Mouse (Mus musculus) kidney, embryonic 15.5 days (tissue): ENCODE results near the gene Olfr870. TPM values are rescaled to one million over a fixed set of nuclear protein-coding genes. Genes with fewer than 3 reads are reported as not detected.
"Not testable (repeated sequence)": the region's sequence is repeated elsewhere in the genome, so short reads cannot be mapped to it uniquely, and the experiment has no call there.

ENCODE experiments used
- ATAC-seq: fragments of 200-750 bp; cut with Nextera tagmentation; replicated peaks from 2 replicates; pipeline ENCODE4 v1.8.0; 2017; ENCODE audit warnings: moderate TSS enrichment; ENCODE audit not compliant: low FRiP score
- H3K27ac ChIP-seq: fragments of 300-500 bp; sonication (generic); 2 replicates; pipeline ENCODE4 v1.5.1; 2015; ENCODE audit warnings: mild to moderate bottlenecking, inconsistent platforms
- H3K27me3 ChIP-seq: fragments of 300-500 bp; sonication (generic); 2 replicates; pipeline ENCODE4 v1.6.1; 2015; ENCODE audit warnings: inconsistent platforms
- H3K36me3 ChIP-seq: fragments of 300-500 bp; sonication (generic); 2 replicates; pipeline ENCODE4 v1.6.1; 2015; ENCODE audit warnings: inconsistent platforms
- H3K4me1 ChIP-seq: fragments of 300-500 bp; sonication (generic); 2 replicates; pipeline ENCODE4 v1.6.1; 2015; ENCODE audit warnings: inconsistent platforms
- H3K4me2 ChIP-seq: fragments of 300-500 bp; sonication (generic); 2 replicates; pipeline ENCODE4 v1.6.1; 2015; ENCODE audit warnings: moderate library complexity, mild to moderate bottlenecking, inconsistent platforms
- H3K4me3 ChIP-seq: fragments of 300-500 bp; sonication (generic); replicated peaks from 2 replicates; pipeline ENCODE4 v1.5.1; 2015; ENCODE audit warnings: mild to moderate bottlenecking, inconsistent platforms
- H3K9ac ChIP-seq: fragments of 300-500 bp; sonication (generic); 2 replicates; pipeline ENCODE4 v1.6.1; 2015; ENCODE audit warnings: mild to moderate bottlenecking, inconsistent platforms
- H3K9me3 ChIP-seq: fragments of 300-500 bp; sonication (generic); replicated peaks from 2 replicates; pipeline ENCODE4 v1.6.1; 2016; ENCODE audit warnings: inconsistent platforms
- WGBS: fragments of 180-500 bp; shearing (Covaris S2); methylation state at CpG from one replicate; pipeline ENCODE4 v1.1.7; 2015; ENCODE audit warnings: mixed read lengths; 5-methylcytosine and 5-hydroxymethylcytosine counted together
- polyA plus RNA-seq: library from polyadenylated mRNA; unstranded; fragments of >200 nt; fragmentation: Nextera tagmentation; extraction: Ambion mirVana; gene quantifications from 2 replicates; pipeline ENCODE4 v1.2.1, GENCODE M21; 2015

Olfr870 gene
- polyA plus RNA-seq = not detected in 2 replicates

DNA sequence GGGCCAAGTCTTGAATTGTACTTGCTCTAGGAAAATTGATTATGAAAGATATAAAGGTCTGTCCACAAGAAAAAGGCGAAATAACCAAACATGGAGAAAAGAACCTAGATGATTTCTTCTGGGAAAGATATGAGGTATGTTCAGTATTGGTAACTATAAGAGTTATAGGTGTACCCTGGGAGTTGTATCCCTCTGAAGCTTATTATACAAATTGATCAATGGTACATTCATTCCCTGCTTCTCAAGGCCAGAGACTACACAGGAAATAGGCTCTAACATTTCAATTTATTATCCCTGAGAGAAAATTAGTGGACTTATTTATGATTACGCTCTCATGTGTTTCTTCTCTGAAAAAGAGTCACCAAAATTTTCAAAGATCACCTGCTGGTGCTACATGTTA, at the start of gene Olfr870:
TSS of gene Olfr870 (minus strand) at position 101 of the 400 bp plus-strand sequence.
- H3K27ac ChIP-seq = no peak within 1 kb of the TSS
- no peaks in the 10 kb centered on the region for H3K4me1 ChIP-seq
- no peak within 1 kb of the TSS for H3K9ac ChIP-seq
- WGBS = 76% methylated on average over 2 of the region's 2 CpGs
- no peak for ATAC-seq
- no peaks in the 10 kb centered on the region for H3K27me3 ChIP-seq
- H3K36me3 ChIP-seq = no peaks in the 10 kb centered on the region
- H3K4me2 ChIP-seq = no peak within 1 kb of the TSS
- H3K9me3 ChIP-seq = 0 out of 2 replicates have a peak, but pooled peaks cover 4% of the 10 kb centered on the region
- H3K4me3 ChIP-seq = no peak within 1 kb of the TSS

DNA sequence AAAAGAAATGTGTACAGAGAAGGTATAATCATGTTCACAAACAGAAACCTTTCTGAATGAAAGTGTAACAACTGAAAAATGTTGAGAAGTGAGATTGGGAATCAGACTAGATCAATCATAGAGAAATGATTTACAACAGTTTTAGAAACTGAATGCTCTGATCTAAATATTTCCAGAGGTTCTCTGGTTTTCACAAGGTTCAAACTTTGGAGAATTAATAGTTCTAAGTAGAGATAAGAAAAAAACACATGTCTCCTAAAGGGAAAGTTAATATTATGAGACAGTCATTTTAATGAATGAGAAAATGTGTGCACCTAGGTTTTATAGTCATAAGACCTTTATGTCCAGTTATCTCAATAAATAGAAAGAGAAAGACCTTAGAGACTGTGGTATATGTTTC, 38.0 kb upstream of the Olfr870 start, which contains the start of gene Olfr871:
TSS of gene Olfr871 (plus strand) at position 301 of the 400 bp plus-strand sequence.
- H3K4me1 ChIP-seq = no peaks in the 10 kb centered on the region
- no peak within 1 kb of the TSS for H3K4me3 ChIP-seq
- no peak within 1 kb of the TSS for H3K9ac ChIP-seq
- no peaks in the 10 kb centered on the region; the same call in 1 of the 2 replicates for H3K9me3 ChIP-seq
- H3K36me3 ChIP-seq = no peaks in the 10 kb centered on the region
- ATAC-seq = no peak
- H3K27ac ChIP-seq = no peak within 1 kb of the TSS
- H3K27me3 ChIP-seq = no peaks in the 10 kb centered on the region
- no peak within 1 kb of the TSS for H3K4me2 ChIP-seq

DNA sequence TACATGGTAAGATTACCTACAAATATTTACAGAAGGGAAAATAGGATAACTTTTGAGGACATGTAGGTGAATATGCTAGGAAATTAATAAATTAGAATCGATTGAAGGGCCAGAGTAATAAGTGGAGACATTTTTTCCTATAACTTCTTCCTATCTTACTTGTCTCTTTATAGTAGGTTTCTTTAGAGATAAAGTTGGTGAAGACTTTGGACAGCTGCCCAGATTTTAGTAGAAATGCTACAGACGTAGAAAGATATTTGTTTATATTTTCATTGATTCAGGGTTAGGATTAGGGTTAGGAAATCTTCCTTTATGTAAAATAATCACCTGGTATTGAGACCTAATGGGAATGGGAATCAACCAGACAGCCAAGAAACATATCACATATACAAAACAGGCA, 37.6 kb upstream of the Olfr870 start:
- ATAC-seq = no peak
- H3K4me2 ChIP-seq = no peak overlapping the region
- no peaks in the 10 kb centered on the region for H3K36me3 ChIP-seq
- no peak overlapping the region for H3K9ac ChIP-seq
- H3K27ac ChIP-seq = no peak overlapping the region
- no peak overlapping the region for H3K4me3 ChIP-seq
- H3K4me1 ChIP-seq = no peaks in the 10 kb centered on the region
- 69% methylated on average over 2 of the region's 2 CpGs for WGBS
- no peaks in the 10 kb centered on the region for H3K27me3 ChIP-seq
- no peaks in the 10 kb centered on the region; the same call in 1 of the 2 replicates for H3K9me3 ChIP-seq

DNA sequence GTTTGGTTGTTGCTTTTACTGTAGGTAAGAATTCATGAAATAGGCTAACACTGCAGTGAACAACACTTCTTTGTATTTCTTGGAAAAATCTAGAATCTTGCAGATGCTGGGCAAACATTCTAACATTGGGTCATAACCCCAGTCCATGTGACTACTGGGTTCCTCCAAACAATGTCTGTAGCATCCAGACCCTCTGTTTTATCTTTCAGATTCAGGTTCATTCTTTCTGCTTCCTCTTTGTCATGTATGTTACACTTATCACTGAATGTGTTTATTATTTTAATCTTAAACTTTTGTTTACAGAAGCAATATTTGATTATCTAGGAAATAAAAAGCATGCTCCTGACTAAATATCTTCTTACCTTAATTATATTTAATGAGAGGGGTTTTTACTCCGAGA, 37.0 kb upstream of the Olfr870 start:
- Histone ChIP-seq H3K27me3 (no peaks in the 10 kb centered on the region), H3K36me3 (no peaks in the 10 kb centered on the region), H3K9me3 (no peaks in the 10 kb centered on the region; the same call in 1 of the 2 replicates), H3K4me3 (no peak overlapping the region), H3K4me1 (no peaks in the 10 kb centered on the region), H3K4me2 (no peak overlapping the region), H3K9ac (no peak overlapping the region), H3K27ac (no peak overlapping the region)
- WGBS = 44% methylated on average over 1 of the region's 1 CpGs
- no peak for ATAC-seq

DNA sequence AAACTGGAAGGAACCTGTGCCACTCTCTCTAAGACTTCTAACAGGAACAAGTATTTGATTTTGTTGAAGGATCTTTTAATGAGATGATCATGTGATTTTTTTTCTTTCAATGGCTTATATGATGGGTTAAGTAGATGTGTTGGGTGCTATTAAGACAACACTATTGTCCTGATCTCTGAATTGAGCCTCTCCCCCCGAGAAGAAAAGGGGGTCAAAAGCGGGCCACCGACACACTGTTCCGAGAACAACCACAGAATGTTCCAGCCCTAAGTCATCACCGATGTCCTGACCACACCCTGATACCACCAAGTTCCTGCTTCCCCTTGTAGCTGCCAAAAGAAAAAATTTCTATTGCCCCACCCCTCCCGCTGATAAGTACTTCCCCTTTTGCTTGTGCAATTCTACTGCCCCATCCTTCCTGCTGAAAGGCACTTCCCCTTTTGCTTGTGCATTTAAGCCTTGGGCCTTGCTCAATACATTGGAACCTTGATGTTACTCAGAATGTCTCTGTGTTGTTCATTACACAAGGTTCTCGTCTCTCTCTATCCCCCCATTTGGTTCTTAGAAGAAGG, 29.6 kb upstream of the Olfr870 start:
- not testable (repeated sequence) for H3K4me3 ChIP-seq, ATAC-seq, H3K4me2 ChIP-seq, H3K9ac ChIP-seq, H3K36me3 ChIP-seq, H3K4me1 ChIP-seq, H3K27me3 ChIP-seq, H3K9me3 ChIP-seq, H3K27ac ChIP-seq
- WGBS = 91% methylated on average over 7 of the region's 7 CpGs

DNA sequence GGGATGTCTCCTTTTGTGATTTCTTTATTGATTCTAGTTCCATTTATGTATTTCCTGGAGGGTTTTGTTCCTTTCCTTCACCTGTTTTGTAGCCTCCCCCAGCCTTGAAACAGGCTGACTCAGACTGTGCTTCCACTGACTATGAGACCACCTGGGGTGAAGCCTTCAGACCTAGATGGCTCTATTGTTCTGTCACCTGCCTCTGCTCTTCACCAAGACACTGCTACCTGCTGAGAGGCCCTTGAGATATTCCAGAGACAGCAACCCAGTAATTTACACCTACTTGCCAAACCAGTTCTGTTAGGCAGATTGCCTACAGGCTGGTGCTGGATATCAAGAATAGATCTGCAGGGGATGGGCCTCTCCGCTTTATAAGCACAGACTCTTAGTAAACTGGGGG, 28.3 kb upstream of the Olfr870 start:
- H3K36me3 ChIP-seq = no peaks in the 10 kb centered on the region
- no peak overlapping the region for H3K27ac ChIP-seq
- no peak overlapping the region for H3K9ac ChIP-seq
- ATAC-seq = no peak
- no peak overlapping the region for H3K4me3 ChIP-seq
- H3K9me3 ChIP-seq = peaks cover 5% of the 10 kb centered on the region; the same call in 1 of the 2 replicates
- 52% methylated on average over 1 of the region's 1 CpGs for whole genome bisulfite sequencing
- H3K4me1 ChIP-seq = no peaks in the 10 kb centered on the region
- H3K27me3 ChIP-seq = no peaks in the 10 kb centered on the region
- no peak overlapping the region for H3K4me2 ChIP-seq

DNA sequence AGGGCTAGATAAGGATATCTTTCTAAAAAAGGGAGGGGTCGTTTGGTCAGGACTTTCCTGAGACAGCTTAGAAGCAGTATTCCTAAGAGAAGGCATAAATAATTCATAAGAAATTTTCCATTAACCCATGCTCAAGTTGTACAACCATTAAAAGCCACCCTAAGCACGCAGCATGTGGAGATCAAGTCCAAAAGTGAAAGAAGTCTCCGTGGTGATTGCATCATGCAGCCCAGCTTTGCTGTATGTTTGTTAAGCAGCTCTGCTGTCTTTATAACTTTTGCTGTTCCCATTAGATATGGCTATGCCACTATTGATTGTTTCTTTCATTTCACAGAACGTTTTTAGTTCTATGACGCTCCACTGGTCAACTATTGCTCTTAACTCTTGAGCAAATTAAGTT, 5.6 kb upstream of the Olfr870 start:
- WGBS = 72% methylated on average over 5 of the region's 5 CpGs
- H3K36me3 ChIP-seq = no peaks in the 10 kb centered on the region
- ATAC-seq = no peak
- H3K9ac ChIP-seq = no peak overlapping the region
- H3K9me3 ChIP-seq = 0 out of 2 replicates have a peak, but pooled peaks cover 10% of the 10 kb centered on the region
- H3K4me2 ChIP-seq = no peak overlapping the region
- H3K4me1 ChIP-seq = no peaks in the 10 kb centered on the region
- H3K4me3 ChIP-seq = no peak overlapping the region
- H3K27me3 ChIP-seq = no peaks in the 10 kb centered on the region
- no peak overlapping the region for H3K27ac ChIP-seq

DNA sequence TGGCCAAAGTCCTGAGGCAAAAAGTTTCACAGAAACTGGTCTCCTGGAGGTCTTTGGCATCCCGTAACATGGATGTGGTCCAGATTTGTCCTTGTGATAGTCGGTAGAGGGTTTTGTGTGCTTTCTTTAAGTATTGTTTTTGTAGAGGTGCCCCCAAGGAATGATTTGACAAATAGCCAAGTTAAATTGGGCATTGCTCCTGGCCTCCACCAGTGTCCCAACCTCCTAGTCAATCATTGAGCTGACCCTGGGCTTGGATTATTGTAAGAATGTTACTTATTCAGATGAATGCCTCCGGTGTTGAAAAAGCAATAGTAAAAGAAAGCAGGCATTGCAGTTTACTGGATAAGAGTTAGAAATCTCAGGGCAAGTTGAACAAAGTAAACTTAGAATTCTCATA, 24.2 kb downstream of the Olfr870 start:
- Histone ChIP-seq H3K27ac (no peak overlapping the region), H3K4me2 (no peak overlapping the region), H3K4me1 (no peaks in the 10 kb centered on the region), H3K4me3 (no peak overlapping the region), H3K9ac (no peak overlapping the region), H3K27me3 (no peaks in the 10 kb centered on the region), H3K36me3 (no peaks in the 10 kb centered on the region), H3K9me3 (no peaks in the 10 kb centered on the region; the same call in 1 of the 2 replicates)
- 87% methylated on average over 3 of the region's 3 CpGs for WGBS
- ATAC-seq = no peak

DNA sequence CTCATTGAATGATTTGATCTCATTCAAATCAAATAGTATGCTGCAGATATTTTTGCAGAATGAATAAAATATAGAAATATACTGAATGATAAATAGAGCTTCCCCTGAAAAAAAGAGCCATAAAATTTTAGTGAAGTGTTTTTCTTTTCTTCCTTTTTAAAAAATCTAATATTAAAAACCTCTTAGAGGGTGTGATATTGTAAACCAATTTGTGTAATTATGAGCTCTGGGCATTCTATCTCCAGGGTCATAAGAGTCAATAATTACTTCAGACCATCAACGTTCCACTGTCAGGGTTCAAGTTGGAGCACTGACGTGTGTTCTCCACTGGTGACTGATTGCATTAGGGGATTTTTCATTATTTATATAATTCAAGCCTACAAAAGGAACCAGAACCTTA, 45.1 kb downstream of the Olfr870 start, which contains the start of gene Olfr869:
TSS of gene Olfr869 (plus strand) at position 301 of the 400 bp plus-strand sequence.
- Histone ChIP-seq H3K4me1 (no peaks in the 10 kb centered on the region), H3K9ac (no peak within 1 kb of the TSS), H3K36me3 (no peaks in the 10 kb centered on the region), H3K4me3 (no peak within 1 kb of the TSS), H3K27me3 (no peaks in the 10 kb centered on the region), H3K9me3 (no peaks in the 10 kb centered on the region), H3K4me2 (no peak within 1 kb of the TSS), H3K27ac (no peak within 1 kb of the TSS)
- WGBS = 78% methylated on average over 2 of the region's 2 CpGs
- ATAC-seq = no peak

Other genes with a start within 250 kb of the Olfr870 start
- not detected in 2 replicates for gene Olfr866, start 146.0 kb downstream of the Olfr870 start, polyA plus RNA-seq
- not detected in 2 replicates for gene Olfr867, start 116.5 kb downstream of the Olfr870 start, polyA plus RNA-seq
- gene Olfr868, start 75.4 kb downstream of the Olfr870 start, polyA plus RNA-seq = not detected in 2 replicates
- not detected in 2 replicates for gene Olfr869, start 45.0 kb downstream of the Olfr870 start, polyA plus RNA-seq
- not detected in 2 replicates for gene Olfr871, start 38.1 kb upstream of the Olfr870 start, polyA plus RNA-seq
- gene Olfr872, start 63.1 kb upstream of the Olfr870 start, polyA plus RNA-seq = not detected in 2 replicates
- not detected in 2 replicates for gene Olfr39, start 108.3 kb upstream of the Olfr870 start, polyA plus RNA-seq
- not detected in 2 replicates for gene Olfr873, start 124.5 kb upstream of the Olfr870 start, polyA plus RNA-seq
- not detected in 2 replicates for gene Olfr18, start 162.0 kb upstream of the Olfr870 start, polyA plus RNA-seq
- gene Zfp560, start 211.1 kb upstream of the Olfr870 start, polyA plus RNA-seq = 32.9 and 35.6 TPM in 2 replicates